Mouse (Mus musculus) left cerebral cortex, adult 2 months (tissue): Measurements from ENCODE around the gene Aldh5a1. TPM values are rescaled to one million over a fixed set of nuclear protein-coding genes. Genes with fewer than 3 reads are reported as not detected.
A peak's percentile ranks its signal among the peaks of the same experiment; 100 is the strongest.

Experiments used
- DNase-seq, 2 experiments: peaks; one replicate each; pipeline ENCODE4 v3.0.0; 2021 to 2022; ENCODE audit warnings: low spot score in 2 of 2, mixed read lengths in 1 of 2; ENCODE audit errors: extremely low spot score in 1 of 2
- H3K27ac ChIP-seq: fragments of 200-600 bp; 2 replicates; pipeline ENCODE4 v1.8.1; 2022
- H3K4me3 ChIP-seq: fragments of 200-600 bp; 2 replicates; pipeline ENCODE4 v1.8.1; 2022
- CTCF ChIP-seq: fragments of 200-600 bp; IDR thresholded peaks from 2 replicates; pipeline ENCODE4 v1.8.1; 2022; ENCODE audit warnings: antibody characterized with exemption, mild to moderate bottlenecking, moderate library complexity
- intact Hi-C: fragments of 180-260 bp; cut with DNase I; formaldehyde crosslinking; loops from one replicate; pipeline ENCODE4 v1.15.1; 2025
- total RNA-seq, 2 experiments: library from RNA; stranded (reverse); gene quantifications; 2 replicates each; pipeline ENCODE4 v1.2.3; 2021

The Aldh5a1 gene
- total RNA-seq, 2 experiments from 2014 or later, result 56.5 to 56.8 TPM

DNA sequence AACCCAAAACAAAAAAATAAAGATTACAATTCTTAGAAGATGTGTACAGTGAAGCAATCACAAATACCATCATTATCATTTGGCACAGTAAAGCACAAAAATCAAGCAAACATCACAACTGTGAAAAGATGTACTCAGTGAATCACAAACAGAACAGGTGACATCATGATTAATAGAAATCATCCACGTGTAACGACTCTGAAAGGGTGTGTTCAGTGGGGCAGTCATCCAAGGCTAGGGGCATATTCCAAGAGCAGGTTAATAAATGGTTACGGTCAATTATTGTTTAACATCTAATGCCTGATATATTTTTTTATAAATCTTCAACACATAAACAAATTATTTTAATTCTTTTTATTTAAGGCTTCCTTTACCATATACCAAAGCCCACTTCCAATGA lies 44.9 kb downstream of the Aldh5a1 start:
- no peak overlapping the region for H3K4me3 ChIP-seq
- intact Hi-C loops, result no loop called here
- DNase-seq, result no peak
- H3K27ac ChIP-seq, result no peak overlapping the region
- TF ChIP-seq CTCF, result no peak

DNA sequence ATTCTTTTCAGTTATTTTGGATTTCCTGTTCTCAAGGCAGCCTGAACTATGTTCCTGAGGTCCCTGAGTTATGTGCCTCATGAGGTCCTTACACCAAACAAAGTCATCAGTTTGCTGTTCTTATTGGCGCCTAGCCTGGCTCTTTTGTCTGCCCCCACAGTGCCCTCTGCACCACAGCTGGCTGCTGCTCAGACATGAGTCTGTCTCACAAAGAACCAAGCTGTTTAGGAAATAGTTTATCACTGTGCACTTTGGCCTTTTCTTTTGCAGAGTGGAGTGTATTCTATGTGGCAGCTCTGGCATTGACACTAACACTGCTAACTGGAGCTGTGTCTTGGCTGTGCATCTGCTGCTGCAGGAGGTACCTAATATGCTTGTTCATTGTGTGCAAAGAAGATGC lies 47.9 kb downstream of the Aldh5a1 start:
- TF ChIP-seq CTCF, result no peak
- Histone ChIP-seq H3K27ac (no peak overlapping the region), H3K4me3 (no peak overlapping the region)
- intact Hi-C loops, result no loop called here
- no peak for DNase-seq

DNA sequence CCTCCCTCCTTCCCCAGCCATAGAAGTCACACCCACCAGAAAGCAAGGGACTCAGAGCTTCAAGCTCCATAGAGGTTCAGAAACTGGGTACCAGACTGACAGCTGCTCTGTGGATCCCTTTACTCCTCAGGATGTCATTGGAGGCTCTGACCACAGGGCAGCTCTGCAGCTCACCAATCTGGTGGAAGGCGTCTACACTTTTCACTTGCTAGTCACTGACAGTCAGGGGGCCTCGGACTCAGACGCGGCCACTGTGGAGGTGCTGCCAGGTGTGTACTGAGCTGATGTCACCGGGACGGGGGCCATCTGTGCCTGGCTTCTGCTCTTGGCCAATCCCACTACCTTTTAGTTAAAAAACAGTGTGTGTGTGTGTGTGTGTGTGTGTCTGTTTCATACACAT lies 55.0 kb downstream of the Aldh5a1 start:
- H3K27ac ChIP-seq, result no peak overlapping the region
- no peak overlapping the region for H3K4me3 ChIP-seq
- DNase-seq, result no peak
- intact Hi-C loops, result no loop called here
- TF ChIP-seq CTCF, result peak; percentile 22

DNA sequence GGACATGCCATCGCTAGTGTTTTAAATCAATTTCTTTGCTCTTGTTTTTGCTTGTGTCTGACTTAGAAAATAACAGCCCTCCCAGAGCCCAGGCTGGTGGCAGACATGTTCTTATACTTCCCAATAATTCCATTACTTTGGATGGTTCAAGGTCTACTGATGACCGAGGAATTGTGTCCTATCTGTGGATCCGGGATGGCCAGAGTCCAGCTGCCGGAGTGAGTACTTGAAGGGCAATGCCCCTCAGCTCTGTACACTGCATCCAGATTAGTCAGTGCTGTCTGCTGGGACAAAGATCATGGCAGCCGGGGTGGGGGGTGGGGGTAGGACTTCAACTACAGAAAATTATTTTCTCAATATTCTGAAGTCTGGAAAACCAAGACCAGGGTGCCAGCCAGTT lies 56.8 kb downstream of the Aldh5a1 start:
- no peak overlapping the region for H3K4me3 ChIP-seq
- no peak overlapping the region for H3K27ac ChIP-seq
- DNase-seq, result no peak
- intact Hi-C loops, result no loop called here
- no peak for TF ChIP-seq CTCF

DNA sequence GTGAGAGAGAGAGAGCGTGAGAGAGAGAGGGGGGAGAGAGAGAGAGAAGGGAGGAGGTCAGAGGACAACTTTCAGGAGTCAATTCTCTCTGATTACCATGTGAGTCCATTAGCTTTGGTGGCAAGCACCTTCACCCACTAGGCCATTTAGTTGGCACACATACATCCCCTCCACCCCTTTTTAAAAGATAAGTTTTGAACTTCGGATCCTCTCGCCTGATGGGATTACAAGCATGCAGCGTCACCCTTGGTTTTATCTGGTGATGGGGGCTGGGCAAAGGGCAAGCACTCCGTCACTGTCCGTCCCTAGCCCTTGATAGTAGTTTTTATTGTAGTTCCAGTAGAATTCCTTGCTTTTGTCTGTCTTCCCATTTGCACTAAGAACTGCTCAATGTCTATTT lies 57.3 kb downstream of the Aldh5a1 start:
- intact Hi-C loops, result no loop called here
- Histone ChIP-seq H3K4me3 (no peak overlapping the region), H3K27ac (no peak overlapping the region)
- no peak for DNase-seq
- TF ChIP-seq CTCF, result no peak

DNA sequence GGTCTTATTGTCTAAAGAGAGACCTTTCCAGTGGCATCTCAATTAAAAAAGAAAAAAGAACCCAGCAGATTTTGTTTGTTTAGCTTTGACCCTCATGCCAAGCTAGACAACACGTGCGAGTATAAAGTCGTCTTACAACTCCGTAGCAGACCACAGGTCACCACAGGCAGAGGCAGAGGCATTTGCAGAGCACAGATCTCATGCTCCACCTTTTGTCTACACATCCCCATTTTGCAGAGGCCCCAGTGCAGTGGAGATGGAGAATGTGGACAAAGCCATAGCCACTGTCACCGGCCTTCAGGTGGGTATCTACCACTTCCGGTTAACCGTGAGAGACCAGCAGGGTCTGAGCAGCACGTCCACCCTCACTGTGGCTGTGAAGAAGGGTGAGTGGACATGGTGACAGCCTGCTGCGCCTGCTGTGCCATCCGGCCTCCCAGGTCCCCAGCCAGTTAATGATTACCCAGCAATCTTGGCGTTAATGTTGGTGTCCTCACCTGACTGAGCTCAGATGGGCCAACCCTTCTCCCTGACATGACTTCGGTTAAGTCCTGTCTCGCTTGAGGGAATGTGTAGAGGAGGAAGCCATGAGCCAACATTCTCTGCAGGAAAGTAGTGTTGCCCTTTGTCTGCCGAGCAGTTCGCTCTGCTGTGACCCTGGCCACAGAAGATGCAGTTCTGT lies 58.0 kb downstream of the Aldh5a1 start:
- no peak overlapping the region for H3K4me3 ChIP-seq
- intact Hi-C loops, result no loop called here
- DNase-seq, result no peak
- H3K27ac ChIP-seq, result no peak overlapping the region
- no peak for TF ChIP-seq CTCF

DNA sequence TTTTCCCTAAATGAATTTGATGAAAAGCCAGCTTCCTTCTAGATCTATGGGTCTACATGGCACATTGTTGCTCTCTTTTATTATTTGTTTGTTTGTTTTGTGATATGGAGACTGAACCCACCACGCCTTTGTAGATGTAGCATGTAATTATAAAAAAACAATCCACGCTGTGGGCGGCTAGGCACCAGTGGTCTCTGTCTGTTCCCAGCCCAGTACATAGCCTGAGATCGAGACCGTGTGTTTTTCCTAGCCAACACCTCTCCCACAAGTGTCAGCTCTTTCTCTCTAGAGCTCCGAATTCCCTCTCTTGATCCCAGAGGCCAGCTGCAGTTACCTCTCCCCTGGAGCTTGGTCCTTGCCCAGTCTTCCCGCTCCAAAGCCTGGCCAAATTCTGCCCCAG lies 69.2 kb downstream of the Aldh5a1 start:
- DNase-seq, result no peak
- TF ChIP-seq CTCF, result no peak
- Histone ChIP-seq H3K27ac (no peak overlapping the region), H3K4me3 (no peak overlapping the region)
- intact Hi-C loops, result no loop called here

DNA sequence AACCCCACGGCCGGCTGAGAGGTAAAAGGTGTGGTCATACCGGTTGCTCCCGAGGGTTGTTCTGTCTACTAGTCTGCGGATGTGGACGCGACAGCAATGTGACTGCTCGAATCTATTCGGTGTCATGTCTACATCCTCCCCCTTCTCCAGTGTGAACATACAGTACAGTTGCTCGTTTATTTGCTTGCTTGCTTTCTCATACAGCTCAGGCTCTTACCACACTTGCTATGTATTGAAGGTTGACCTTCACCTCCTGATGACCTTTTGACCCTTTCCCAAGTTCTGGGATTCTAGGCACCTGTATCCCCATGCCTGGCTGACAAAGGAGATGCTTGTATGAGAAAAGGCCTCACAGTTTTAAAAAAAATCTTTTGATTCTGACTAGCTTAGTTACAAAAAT lies 69.7 kb downstream of the Aldh5a1 start:
- Histone ChIP-seq H3K4me3 (no peak overlapping the region), H3K27ac (no peak overlapping the region)
- intact Hi-C loops, result no loop called here
- TF ChIP-seq CTCF, result no peak
- DNase-seq, result no peak

DNA sequence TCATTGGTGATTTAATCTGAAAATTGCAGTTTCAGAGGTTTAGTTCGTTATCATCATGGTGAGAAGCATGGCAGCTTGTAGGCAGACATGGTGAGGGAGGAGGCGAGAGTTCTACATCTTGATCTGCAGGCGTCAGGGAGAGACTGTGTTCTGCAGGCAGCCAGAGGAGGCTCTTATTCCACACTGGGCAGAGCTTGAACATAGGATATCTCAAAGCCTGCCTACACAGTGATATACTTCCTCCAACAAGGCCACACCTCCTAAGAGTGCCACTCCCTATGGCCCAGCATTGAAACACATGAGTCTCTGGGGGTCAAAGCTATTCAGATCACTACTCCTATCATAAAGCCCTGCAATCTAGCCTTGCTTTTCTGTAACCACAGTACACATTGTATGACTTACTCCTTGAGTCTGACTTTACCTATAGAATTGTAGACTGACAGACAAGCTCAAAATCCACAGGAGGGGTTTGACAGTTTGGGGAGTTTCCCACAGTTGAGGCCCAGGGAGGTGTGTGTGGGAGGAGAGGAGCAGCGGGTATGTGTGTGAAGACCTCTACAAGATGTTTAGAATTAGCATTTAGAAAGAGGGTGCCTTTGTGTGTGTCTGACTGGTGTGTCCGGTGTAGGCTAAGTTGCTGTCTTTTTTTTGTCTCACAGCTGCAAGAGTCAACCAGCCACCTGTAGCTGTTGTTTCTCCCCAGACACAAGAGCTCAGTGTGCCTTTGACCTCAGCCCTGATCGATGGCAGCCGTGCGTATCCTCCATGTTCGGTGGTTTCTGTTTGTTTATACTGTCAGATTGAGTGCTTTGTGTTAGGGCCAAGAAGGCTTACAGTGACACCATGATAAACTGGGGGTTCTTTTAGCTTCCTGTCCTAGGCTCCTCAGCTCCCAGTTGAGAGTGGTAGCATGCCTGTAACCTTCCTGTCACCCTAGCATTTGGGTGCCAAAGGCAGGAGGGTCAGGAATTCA lies 70.7 kb downstream of the Aldh5a1 start:
- no peak overlapping the region for H3K27ac ChIP-seq
- intact Hi-C loops, result no loop called here
- TF ChIP-seq CTCF, result no peak
- no peak overlapping the region for H3K4me3 ChIP-seq
- no peak for DNase-seq

DNA sequence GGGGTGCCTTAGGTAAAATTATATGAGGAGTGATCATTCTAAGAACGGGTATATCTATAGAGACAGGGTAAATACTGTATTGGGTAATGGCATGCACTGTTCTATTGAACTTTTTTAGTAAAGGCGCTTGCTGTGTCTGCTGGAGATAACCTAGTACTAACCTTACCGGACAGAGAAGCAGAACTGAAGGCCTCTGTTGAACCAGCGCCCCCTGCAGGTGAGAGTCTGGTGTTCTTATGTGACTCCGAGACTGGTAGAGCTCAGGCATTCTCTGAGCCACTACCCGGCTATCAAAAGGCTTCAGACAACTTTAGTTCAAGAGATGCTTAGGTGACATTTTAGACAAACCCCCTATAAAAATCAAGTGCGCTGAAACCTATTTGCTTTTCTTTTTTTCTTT lies 74.9 kb downstream of the Aldh5a1 start:
- TF ChIP-seq CTCF, result peak; percentile 65
- Histone ChIP-seq H3K27ac (no peak overlapping the region), H3K4me3 (no peak overlapping the region)
- intact Hi-C loops, result no loop called here
- DNase-seq, result peak; percentile 31 to 37

DNA sequence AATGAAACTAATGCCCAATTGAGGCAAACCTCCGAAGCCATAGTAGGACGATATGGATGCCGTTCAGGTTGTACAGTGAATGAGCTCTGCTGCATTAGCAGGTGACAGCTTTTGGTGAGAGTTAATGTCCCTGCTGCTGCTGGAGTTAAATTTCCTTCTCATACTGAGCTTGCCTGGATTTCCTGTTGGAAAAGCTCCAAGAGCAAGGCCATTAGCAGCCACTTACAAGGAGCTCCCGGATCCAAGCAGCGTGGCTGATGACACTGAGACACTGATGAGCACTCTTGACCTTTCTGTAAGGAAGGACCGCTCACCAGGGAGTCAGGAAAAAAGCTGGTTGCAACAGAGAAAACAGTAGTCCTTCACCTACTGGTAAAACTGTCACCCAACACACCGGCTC lies 75.4 kb downstream of the Aldh5a1 start:
- H3K4me3 ChIP-seq, result no peak overlapping the region
- intact Hi-C loops, result no loop called here
- TF ChIP-seq CTCF, result no peak
- no peak overlapping the region for H3K27ac ChIP-seq
- no peak for DNase-seq

DNA sequence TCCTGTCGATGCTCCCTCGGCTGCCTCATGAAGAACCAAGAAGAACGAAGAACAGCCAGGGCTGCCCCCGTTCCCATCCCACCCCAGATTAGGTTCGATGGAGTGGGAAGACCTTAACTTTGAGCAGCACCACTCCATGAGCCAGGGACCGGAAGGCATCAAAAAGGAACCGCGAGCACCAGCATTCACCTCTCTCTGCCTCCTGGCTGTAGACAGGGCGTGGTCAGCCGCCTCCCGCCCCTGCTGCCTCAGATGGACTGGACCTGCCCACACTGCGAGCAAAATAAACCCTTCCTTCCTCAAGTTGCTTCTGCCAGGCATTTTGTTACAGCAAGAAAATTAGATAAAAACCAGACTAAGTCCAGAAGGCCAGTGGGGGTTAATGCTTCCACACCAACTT lies 76.4 kb downstream of the Aldh5a1 start:
- no peak overlapping the region for H3K27ac ChIP-seq
- intact Hi-C loops, result no loop called here
- no peak for TF ChIP-seq CTCF
- DNase-seq, result no peak
- H3K4me3 ChIP-seq, result no peak overlapping the region
